In the genomic region with DNA sequence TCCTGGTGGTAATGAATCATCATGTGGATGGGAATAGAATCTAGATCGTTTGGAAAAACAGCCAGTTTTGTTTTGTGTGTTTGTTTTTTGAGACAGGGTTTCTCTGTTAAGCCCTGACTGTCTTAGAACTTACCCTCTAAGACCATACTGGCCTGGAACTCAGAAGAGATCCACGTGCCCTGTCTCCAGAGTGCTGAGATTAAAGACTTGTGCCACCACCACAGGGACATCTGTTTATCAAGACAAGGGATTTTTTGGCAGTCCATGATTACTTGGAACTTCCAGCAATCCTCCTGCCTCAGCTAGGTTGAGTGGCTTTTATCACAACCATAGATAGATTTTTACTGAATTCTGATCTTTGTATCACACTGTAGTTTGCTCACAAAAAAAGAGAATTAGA, we compare ENCODE assay signal across 27 mouse cellular contexts. TPM values are rescaled to one million over a fixed set of nuclear protein-coding genes. Genes with fewer than 3 reads are reported as not detected.
DNase-seq lines count a peak whose midpoint lies in the region; ATAC-seq and TF ChIP-seq lines count a peak whose summit lies in the region.
"Had no signal": no experiment of that assay in that cellular context is flagged by ENCODE, and none has a peak within 500 bp of the region (broad histone marks: within the 10 kb centered on the region; RNA-seq: fewer than 3 reads in every experiment).

No protein-coding gene starts in this region.

- H3K4me2 ChIP-seq in liver, embryonic 13.5 days: peak overlapping the region; percentile 29
- no peak overlapping the region for H3K4me2 ChIP-seq in kidney, embryonic 14.5 days (replicated peaks; ENCODE audit: low read depth, low read length)
- H3K4me2 ChIP-seq: embryonic facial prominence, embryonic 13.5 days; midbrain, embryonic 11.5 days had no signal

- peaks cover 21% of the 10 kb centered on the region for H3K4me1 ChIP-seq in thymus, adult 2 months (replicated peaks; ENCODE audit: control insufficient read depth, insufficient read depth, low read length)
- H3K4me1 ChIP-seq in liver, embryonic 13.5 days (replicated peaks): peaks cover 66% of the 10 kb centered on the region
- H3K4me1 ChIP-seq in kidney, embryonic 14.5 days (ENCODE audit: control insufficient read depth, insufficient read depth, low read length): peaks cover 8% of the 10 kb centered on the region; the same call in 1 of the 2 replicates

- 38% methylated on average over 2 of the region's 2 CpGs for WGBS in thymus, adult 2 months
- 40% methylated on average over 2 of the region's 2 CpGs for WGBS in liver, embryonic 13.5 days (ENCODE audit: insufficient replicate concordance)
- WGBS in kidney, embryonic 14.5 days: 68% methylated on average over 2 of the region's 2 CpGs

- no peaks in the 10 kb centered on the region for H3K9me3 ChIP-seq in liver, embryonic 13.5 days (replicated peaks)
- H3K9me3 ChIP-seq in kidney, embryonic 14.5 days (ENCODE audit: control insufficient read depth, low read length): no peaks in the 10 kb centered on the region
- H3K9me3 ChIP-seq: embryonic facial prominence, embryonic 13.5 days; heart, embryonic 10.5 days; hindbrain, embryonic 10.5 days; limb, embryonic 10.5 days had no signal

- no peak for TF ChIP-seq CTCF in gastrocnemius, adult 2 months (IDR thresholded peaks at IDR 0.05)
- no peak for TF ChIP-seq CTCF in thymus, adult 2 months (IDR thresholded peaks at IDR 0.05; ENCODE audit: borderline replicate concordance, control insufficient read depth, extremely low read depth, insufficient read depth, low read length, poor library complexity)

- intact Hi-C loops in gastrocnemius, adult 2 months (cut with DNase I): loop anchor here (10.0 kb wide), 1 partner anchor 170 kb away; no protein-coding TSS in a partner anchor
- intact Hi-C loops in gastrocnemius, postnatal 14 days (cut with DNase I; ENCODE audit: low total_unique reads): loop anchor here (5.0 kb wide), 1 partner anchor 37 kb away; no protein-coding TSS in a partner anchor

- no peak overlapping the region for H3K4me3 ChIP-seq in gastrocnemius, adult 2 months
- no peak overlapping the region for H3K4me3 ChIP-seq in thymus, adult 2 months (ENCODE audit: control insufficient read depth, insufficient read depth, low read length)
- H3K4me3 ChIP-seq in liver, embryonic 13.5 days (replicated peaks): no peak overlapping the region
- H3K4me3 ChIP-seq in kidney, embryonic 14.5 days (ENCODE audit: low read length): no peak overlapping the region
- H3K4me3 ChIP-seq: left cerebral cortex, adult 2 months had no signal

- H3K27me3 ChIP-seq in thymus, adult 2 months (ENCODE audit: control insufficient read depth, insufficient read depth, low read length): no peaks in the 10 kb centered on the region
- no peaks in the 10 kb centered on the region for H3K27me3 ChIP-seq in liver, embryonic 13.5 days
- H3K27me3 ChIP-seq in kidney, embryonic 14.5 days (ENCODE audit: control insufficient read depth, insufficient read depth, low read length): no peaks in the 10 kb centered on the region
- H3K27me3 ChIP-seq: embryonic facial prominence, embryonic 13.5 days; Patski had no signal

- TF ChIP-seq POLR2A in thymus, adult 2 months (IDR thresholded peaks at IDR 0.05; ENCODE audit: control insufficient read depth, extremely low read depth, insufficient read depth, low read length, poor library complexity): no peak

- no peak for ATAC-seq in liver, embryonic 13.5 days (ENCODE audit: low read depth)
- no peak for ATAC-seq in kidney, embryonic 14.5 days (ENCODE audit: low FRiP score, low TSS enrichment)
- ATAC-seq: forebrain, postnatal 0 days; Patski had no signal

- DNase-seq in gastrocnemius, adult 2 months: no peak
- no peak for DNase-seq in gastrocnemius, postnatal 14 days
- DNase-seq in thymus, adult 2 months: no peak
- no peak for DNase-seq in thymus, postnatal 4 days
- DNase-seq in liver, embryonic 13.5 days: no peak
- DNase-seq in yolk sac, embryonic 10.5 days (ENCODE audit: low spot score): no peak
- DNase-seq in lung, postnatal 14 days: no peak
- DNase-seq: adrenal gland, postnatal 10 days; B cell, adult 2 months; cerebellum, adult 2 months; forebrain, postnatal 0 days; layer of hippocampus, adult 9-11 months; lung, adult 2 months; lung, postnatal 36 days; retina, postnatal 1 day; right cerebral cortex, postnatal 4 days had no signal

- H3K36me3 ChIP-seq in thymus, adult 2 months (ENCODE audit: control insufficient read depth, insufficient read depth, low read length): peaks cover 8% of the 10 kb centered on the region
- H3K36me3 ChIP-seq in liver, embryonic 13.5 days: peaks cover 23% of the 10 kb centered on the region
- peaks cover 13% of the 10 kb centered on the region for H3K36me3 ChIP-seq in kidney, embryonic 14.5 days (ENCODE audit: control insufficient read depth, insufficient read depth, low read length)

- H3K27ac ChIP-seq in gastrocnemius, adult 2 months: peak overlapping the region; percentile 65
- H3K27ac ChIP-seq in thymus, adult 2 months (ENCODE audit: control insufficient read depth, insufficient read depth, low read length): peak overlapping the region; percentile 92; the same call in 1 of the 2 replicates
- peak overlapping the region; percentile 87 for H3K27ac ChIP-seq in liver, embryonic 13.5 days
- H3K27ac ChIP-seq in kidney, embryonic 14.5 days (ENCODE audit: low read depth, low read length): no peak overlapping the region
- H3K27ac ChIP-seq: embryonic facial prominence, embryonic 13.5 days; hindbrain, embryonic 10.5 days; left cerebral cortex, adult 2 months had no signal

- H3K9ac ChIP-seq in liver, embryonic 13.5 days: peak overlapping the region; percentile 44; the same call in 1 of the 2 replicates
- H3K9ac ChIP-seq in kidney, embryonic 14.5 days (ENCODE audit: low read depth, low read length): no peak overlapping the region
- H3K9ac ChIP-seq: embryonic facial prominence, embryonic 13.5 days; forebrain, postnatal 0 days had no signal

RNA-seq across cellular contexts. Expression of gene Oaz1, which starts 1.6 kb away (rescaled TPM):
- total RNA-seq in gastrocnemius, adult 2 months (2021): 100 to 1,000 TPM; 579 to 691 TPM
- total RNA-seq in gastrocnemius, postnatal 14 days (2021): 100 to 1,000 TPM; 787 to 812 TPM
- 1,706 and 1,988 TPM in 2 replicates for polyA plus RNA-seq in thymus, adult 2 months (2012; rRNA removed)
- polyA plus RNA-seq in liver, embryonic 13.5 days (2015; fragmentation: Nextera tagmentation; extraction: Ambion mirVana): 1,324 and 1,529 TPM in 2 replicates
- 1,867 and 1,944 TPM in 2 replicates for polyA plus RNA-seq in kidney, embryonic 14.5 days (2014; fragmentation: Nextera tagmentation; extraction: Ambion mirVana)

RNA-seq across cellular contexts. Expression of gene Jsrp1, which starts 11.5 kb away (rescaled TPM):
- total RNA-seq in gastrocnemius, adult 2 months (2021): 100 to 1,000 TPM; 397 to 414 TPM
- 100 to 1,000 TPM; 345 to 379 TPM for total RNA-seq in gastrocnemius, postnatal 14 days (2021)
- 0.24 TPM in 1 of 2 replicates, not detected in the other for polyA plus RNA-seq in thymus, adult 2 months (2012; rRNA removed)
- 0.20 and 0.38 TPM in 2 replicates for polyA plus RNA-seq in liver, embryonic 13.5 days (2015; fragmentation: Nextera tagmentation; extraction: Ambion mirVana)
- 4.4 and 5.2 TPM in 2 replicates for polyA plus RNA-seq in kidney, embryonic 14.5 days (2014; fragmentation: Nextera tagmentation; extraction: Ambion mirVana)
- total RNA-seq: common myeloid progenitor, adult 5-6 weeks had no signal
- polyA plus RNA-seq: Patski had no signal

RNA-seq across cellular contexts. Expression of gene Lingo3, which starts 19.0 kb away (rescaled TPM):
- total RNA-seq in gastrocnemius, adult 2 months (2021): 10 to 100 TPM; 10.9 to 11.3 TPM
- 10 to 100 TPM; 11.3 to 24.5 TPM for total RNA-seq in gastrocnemius, postnatal 14 days (2021)
- 0.10 and 1.0 TPM in 2 replicates for polyA plus RNA-seq in thymus, adult 2 months (2012; rRNA removed)
- polyA plus RNA-seq in liver, embryonic 13.5 days (2015; fragmentation: Nextera tagmentation; extraction: Ambion mirVana): not detected in 2 replicates
- polyA plus RNA-seq in kidney, embryonic 14.5 days (2014; fragmentation: Nextera tagmentation; extraction: Ambion mirVana): 0.17 and 0.97 TPM in 2 replicates
- polyA plus RNA-seq: gonadal fat pad, adult 2 months had no signal

RNA-seq across cellular contexts. Expression of gene Amh, which starts 19.8 kb away (rescaled TPM):
- total RNA-seq in gastrocnemius, adult 2 months (2021): under 1 TPM; 0.38 to 0.98 TPM
- under 1 TPM in 1 of 2 experiments, not detected in 1; 0.25 TPM for total RNA-seq in gastrocnemius, postnatal 14 days (2021)
- 6.3 and 8.8 TPM in 2 replicates for polyA plus RNA-seq in thymus, adult 2 months (2012; rRNA removed)
- polyA plus RNA-seq in liver, embryonic 13.5 days (2015; fragmentation: Nextera tagmentation; extraction: Ambion mirVana): not detected in 2 replicates
- polyA plus RNA-seq in kidney, embryonic 14.5 days (2014; fragmentation: Nextera tagmentation; extraction: Ambion mirVana): not detected in 2 replicates
- total RNA-seq: common myeloid progenitor, adult 5-6 weeks had no signal
- polyA plus RNA-seq: embryonic facial prominence, embryonic 13.5 days; forebrain, postnatal 0 days; heart, embryonic 10.5 days; limb, embryonic 10.5 days; midbrain, embryonic 11.5 days; neural tube, embryonic 11.5 days had no signal

RNA-seq across cellular contexts. Expression of gene Plekhj1, which starts 26.4 kb away (rescaled TPM):
- total RNA-seq in gastrocnemius, adult 2 months (2021): 10 to 100 TPM; 22.3 to 29.8 TPM
- 10 to 100 TPM; 21.4 to 23.1 TPM for total RNA-seq in gastrocnemius, postnatal 14 days (2021)
- polyA plus RNA-seq in thymus, adult 2 months (2012; rRNA removed): 142 and 153 TPM in 2 replicates
- 97.5 and 105 TPM in 2 replicates for polyA plus RNA-seq in liver, embryonic 13.5 days (2015; fragmentation: Nextera tagmentation; extraction: Ambion mirVana)
- polyA plus RNA-seq in kidney, embryonic 14.5 days (2014; fragmentation: Nextera tagmentation; extraction: Ambion mirVana): 121 and 126 TPM in 2 replicates
